Mouse (Mus musculus) embryonic fibroblast, embryonic 13.5 days (primary cell): ENCODE data around the gene Tfip11. TPM values are rescaled to one million over a fixed set of nuclear protein-coding genes. Genes with fewer than 3 reads are reported as not detected.

Source experiments
- H3K27ac ChIP-seq: 2 replicates; pipeline ENCODE4 v1.5.1; 2012; ENCODE audit warnings: low read length, control low read depth, inconsistent platforms; ENCODE audit not compliant: insufficient read depth
- H3K4me1 ChIP-seq: 2 replicates; pipeline ENCODE4 v1.6.1; 2011; ENCODE audit warnings: low read length; ENCODE audit not compliant: control insufficient read depth, insufficient read depth
- H3K4me3 ChIP-seq: 2 replicates; pipeline ENCODE4 v1.5.1; 2011; ENCODE audit warnings: mild to moderate bottlenecking, control low read depth, low read length; ENCODE audit not compliant: insufficient read depth
- CTCF ChIP-seq: IDR thresholded peaks from 2 replicates; pipeline ENCODE4 v1.5.1; 2011; ENCODE audit warnings: mild to moderate bottlenecking, control low read depth, low read length, moderate library complexity, borderline replicate concordance; ENCODE audit not compliant: insufficient read depth
- POLR2A ChIP-seq: IDR thresholded peaks from 2 replicates; pipeline ENCODE4 v1.6.1; 2011; ENCODE audit warnings: low read depth, mild to moderate bottlenecking, control low read depth, low read length, moderate library complexity
- polyA plus RNA-seq: library from polyadenylated mRNA; stranded (reverse); fragments of >200 nt; gene quantifications from 2 replicates; pipeline ENCODE4 v1.2.4, GENCODE M21; 2011; ENCODE audit warnings: low read depth; ENCODE audit not compliant: missing spikeins, insufficient read length

Gene Tfip11
- polyA plus RNA-seq, 1 experiment, result 15.6 TPM

DNA sequence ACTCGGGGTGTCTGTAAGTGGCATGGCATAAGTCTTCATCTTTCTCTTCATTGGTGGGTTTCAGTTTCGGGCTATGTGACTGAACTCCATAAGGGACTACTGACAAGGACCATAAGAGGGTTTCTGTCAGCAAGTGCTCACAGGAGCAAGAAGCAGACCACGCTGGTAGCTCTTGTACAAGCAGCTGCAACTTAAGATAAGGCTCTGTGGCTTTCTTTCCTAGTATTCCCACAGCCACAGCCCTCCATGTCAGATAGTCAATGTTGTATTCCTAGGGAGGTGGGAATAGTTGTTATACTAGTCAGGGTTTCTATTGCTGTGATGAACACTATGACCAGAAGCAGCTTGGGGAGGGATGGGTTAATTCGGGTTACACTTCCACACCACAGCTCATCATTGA, 33.4 kb downstream of the Tfip11 start:
- Histone ChIP-seq H3K4me1 (no peaks in the 10 kb centered on the region), H3K4me3 (no peak overlapping the region), H3K27ac (no peak overlapping the region)
- TF ChIP-seq CTCF, result no peak

DNA sequence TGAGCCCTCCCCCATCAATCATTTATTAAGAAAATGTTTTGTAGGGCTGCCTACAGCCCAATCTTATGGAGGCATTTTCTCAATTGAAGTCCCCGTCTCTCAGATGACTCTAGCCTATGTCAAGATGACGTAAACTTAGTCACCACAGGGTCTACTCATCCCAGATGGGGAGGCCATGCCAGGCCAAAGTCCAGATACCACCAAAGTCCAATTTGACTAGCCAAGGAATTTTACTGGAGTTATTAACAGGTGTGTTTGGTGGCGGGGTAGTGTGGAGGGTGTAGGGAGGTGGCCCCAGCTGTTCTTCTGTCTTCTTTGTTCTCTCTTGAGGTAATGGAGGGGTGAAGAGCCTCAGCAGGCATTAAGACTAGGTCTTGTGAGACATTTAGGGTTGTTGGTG, 33.9 kb downstream of the Tfip11 start:
- no peak overlapping the region for H3K4me3 ChIP-seq
- no peaks in the 10 kb centered on the region for H3K4me1 ChIP-seq
- TF ChIP-seq POLR2A (no peak), CTCF (no peak)
- no peak overlapping the region for H3K27ac ChIP-seq

DNA sequence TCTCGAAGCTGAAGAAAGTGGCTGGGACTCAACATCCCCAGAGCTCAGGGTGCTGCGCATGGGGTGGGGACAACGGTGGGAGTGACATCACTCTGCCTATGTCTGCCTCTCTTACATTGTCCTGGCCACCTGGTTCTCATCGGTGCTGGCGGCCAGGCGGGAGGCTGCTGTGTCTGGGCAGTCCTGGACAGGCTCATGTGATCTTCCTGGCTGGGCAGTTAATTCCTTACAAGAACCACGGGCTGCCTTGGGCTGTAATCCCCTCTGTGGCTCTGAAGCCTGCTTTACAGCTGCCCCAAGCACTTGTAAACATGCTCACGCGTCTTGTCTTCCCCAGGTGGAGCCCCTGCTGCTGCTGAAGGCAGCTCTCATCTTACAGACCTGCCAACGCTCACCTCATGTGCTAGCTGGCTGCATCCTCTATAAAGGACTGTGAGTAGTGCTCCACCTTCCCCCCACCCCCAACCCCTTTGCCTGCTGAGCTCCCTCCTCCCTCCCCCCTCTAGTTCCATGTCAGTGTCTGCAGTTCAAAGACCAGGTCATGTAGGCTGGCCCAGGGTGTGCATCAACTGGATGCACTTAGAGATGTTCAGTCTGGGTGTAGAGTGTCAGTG, 38.1 kb downstream of the Tfip11 start:
- TF ChIP-seq POLR2A, result no peak
- no peak for TF ChIP-seq CTCF
- no peak overlapping the region for H3K4me3 ChIP-seq
- no peaks in the 10 kb centered on the region for H3K4me1 ChIP-seq
- no peak overlapping the region for H3K27ac ChIP-seq

DNA sequence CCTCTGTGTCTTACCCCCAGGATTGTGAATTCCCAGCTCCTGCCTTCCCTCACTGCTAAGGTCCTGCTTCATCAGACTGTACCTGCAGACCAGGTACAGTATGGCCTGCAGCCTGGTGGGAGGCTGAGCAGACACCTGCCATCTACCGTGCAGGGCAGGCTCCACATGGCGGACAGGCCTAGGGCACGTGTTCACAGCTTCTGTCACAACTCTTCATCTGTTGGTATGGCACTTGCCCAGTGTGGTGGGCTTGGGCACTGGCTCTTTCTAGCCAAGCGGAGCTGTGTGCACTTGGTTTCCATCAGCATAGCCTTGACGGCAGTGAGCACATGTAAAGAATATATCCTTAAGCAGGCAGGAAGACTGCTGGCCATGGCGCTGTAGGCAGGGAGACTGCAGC, 40.7 kb downstream of the Tfip11 start:
- no peaks in the 10 kb centered on the region for H3K4me1 ChIP-seq
- no peak for TF ChIP-seq POLR2A
- TF ChIP-seq CTCF, result no peak
- H3K27ac ChIP-seq, result no peak overlapping the region
- no peak overlapping the region for H3K4me3 ChIP-seq

DNA sequence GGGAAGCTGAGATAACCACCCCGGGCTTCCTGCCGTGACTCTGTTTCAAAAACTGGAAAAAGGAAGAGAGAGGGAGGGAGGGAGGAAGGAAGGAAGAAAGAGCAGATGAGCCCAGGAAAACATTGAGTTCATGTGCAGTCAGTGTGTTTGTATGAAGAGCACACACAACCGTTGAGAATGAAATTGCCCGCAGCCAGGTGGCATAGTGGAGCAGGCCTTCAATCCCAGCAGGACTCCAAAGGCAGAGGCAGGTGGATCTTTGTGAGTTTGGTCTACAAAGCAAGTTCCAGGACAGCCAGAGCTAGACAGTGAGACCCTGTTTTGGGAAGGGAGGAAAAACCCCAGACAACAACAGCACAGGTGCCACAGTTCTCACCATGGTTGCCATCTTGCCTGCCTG, 41.2 kb downstream of the Tfip11 start:
- H3K27ac ChIP-seq, result no peak overlapping the region
- TF ChIP-seq CTCF (no peak), POLR2A (no peak)
- H3K4me1 ChIP-seq, result no peaks in the 10 kb centered on the region
- no peak overlapping the region for H3K4me3 ChIP-seq

DNA sequence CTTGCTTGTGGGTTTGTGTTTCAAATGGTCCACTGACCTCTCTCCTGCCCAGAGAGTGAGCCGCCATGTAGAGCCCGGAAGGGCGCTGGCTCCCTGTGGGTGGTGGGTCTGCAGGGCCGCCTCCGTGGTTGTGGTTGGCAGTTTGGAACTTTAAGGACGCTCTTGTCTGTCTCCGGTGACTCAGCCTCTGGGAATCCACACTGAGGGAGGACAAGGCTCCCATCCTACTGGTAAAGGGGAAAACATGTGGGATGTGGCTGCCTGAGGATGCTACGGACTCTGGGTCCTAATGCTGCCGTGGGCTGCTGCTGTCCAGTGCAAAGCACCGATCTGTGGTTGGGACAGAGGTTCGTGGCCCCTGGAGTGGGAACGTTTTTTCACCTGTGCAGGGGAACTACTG, 41.8 kb downstream of the Tfip11 start:
- Histone ChIP-seq H3K4me1 (no peaks in the 10 kb centered on the region), H3K4me3 (no peak overlapping the region), H3K27ac (no peak overlapping the region)
- no peak for TF ChIP-seq CTCF
- TF ChIP-seq POLR2A, result no peak

DNA sequence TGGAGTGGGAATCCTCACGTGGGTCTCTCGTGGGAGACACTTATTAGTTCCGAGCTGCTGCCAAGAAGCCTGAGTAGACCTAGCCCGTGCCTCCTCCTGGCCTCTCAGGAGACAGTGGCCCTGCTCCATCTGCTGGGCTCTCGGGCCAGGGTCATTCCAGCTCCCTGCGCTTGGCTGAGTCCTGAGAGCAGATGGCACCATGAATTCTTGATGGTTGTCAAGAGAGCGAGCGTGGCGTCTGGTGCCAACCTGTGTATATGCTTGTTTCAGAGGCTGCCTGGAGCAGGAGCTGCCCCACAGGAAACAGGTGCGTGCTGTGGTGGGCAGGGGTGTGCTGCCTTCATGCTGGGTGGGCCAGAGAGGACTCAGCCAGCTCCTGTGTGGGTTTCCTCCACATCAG, 42.5 kb downstream of the Tfip11 start:
- Histone ChIP-seq H3K27ac (no peak overlapping the region), H3K4me3 (no peak overlapping the region), H3K4me1 (no peaks in the 10 kb centered on the region)
- TF ChIP-seq POLR2A, result no peak
- TF ChIP-seq CTCF, result no peak

DNA sequence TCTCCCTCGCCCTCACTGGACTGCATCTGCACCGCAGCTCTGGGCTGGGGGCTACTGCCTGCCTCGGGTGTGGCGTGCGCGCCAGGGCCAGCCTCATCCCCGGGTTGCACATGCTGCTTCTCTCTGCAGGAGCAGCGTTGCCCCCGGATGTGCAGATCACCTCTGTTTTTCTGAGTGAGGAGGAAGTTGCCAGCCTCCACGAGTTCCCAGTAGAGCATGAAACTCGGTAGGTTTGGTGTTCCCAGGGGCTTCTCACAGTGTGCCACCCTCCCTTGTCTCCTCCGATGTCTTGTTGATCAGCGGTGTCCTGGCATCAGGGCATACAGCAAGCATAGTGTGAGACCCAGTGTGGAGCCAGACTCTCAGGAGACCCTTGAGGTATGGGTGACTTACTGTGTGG, 43.2 kb downstream of the Tfip11 start:
- no peaks in the 10 kb centered on the region for H3K4me1 ChIP-seq
- TF ChIP-seq CTCF, result no peak
- TF ChIP-seq POLR2A, result no peak
- no peak overlapping the region for H3K27ac ChIP-seq
- H3K4me3 ChIP-seq, result no peak overlapping the region

DNA sequence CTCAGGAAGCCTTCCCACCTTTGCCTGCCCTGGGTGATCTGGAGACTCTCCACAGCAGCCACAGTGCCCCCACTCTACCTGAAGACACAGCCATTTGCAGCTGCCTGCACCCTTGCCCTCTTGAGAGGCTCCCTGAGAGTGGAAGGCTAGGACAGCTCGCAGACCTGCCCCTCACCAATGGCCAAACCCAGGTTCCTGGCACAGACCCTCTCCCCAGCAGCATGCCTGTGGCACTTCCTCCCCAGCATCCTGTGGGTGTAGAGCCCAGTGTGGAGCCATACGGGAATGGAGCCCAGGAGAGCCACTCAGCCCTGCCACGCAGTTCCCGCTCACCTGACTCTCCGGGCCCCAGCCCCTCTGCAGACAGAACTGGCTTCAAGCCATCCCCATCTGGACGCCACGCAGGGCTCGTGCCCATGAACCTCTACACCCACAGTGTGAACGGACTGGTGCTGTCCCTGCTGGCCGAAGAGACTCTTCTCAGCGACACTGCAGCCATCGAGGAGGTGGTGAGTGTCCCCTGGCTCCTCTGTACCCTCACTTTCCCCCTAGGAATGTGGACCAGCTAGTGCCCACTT, 44.2 kb downstream of the Tfip11 start:
- Histone ChIP-seq H3K4me1 (no peaks in the 10 kb centered on the region), H3K4me3 (no peak overlapping the region), H3K27ac (no peak overlapping the region)
- TF ChIP-seq CTCF (no peak), POLR2A (no peak)

DNA sequence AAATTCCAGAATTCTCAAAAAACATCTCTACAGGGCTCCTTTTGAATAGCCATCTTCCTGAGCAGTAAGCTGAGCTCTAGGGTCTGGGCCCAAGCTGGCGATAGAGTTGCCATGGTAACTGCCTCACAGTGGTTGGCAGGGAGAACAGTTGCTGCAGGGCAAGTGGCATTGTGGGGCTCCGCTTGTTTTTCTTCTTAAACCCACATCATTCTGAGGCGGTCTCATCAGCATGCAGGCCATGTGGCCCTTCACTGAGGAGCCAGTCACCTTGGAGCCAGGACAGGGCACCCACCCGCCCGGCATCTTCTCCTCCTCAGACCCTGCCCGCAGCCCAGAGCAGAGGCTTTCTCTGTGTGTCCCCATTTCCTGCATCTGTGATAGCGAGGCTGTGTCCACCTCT, 45.8 kb downstream of the Tfip11 start:
- no peaks in the 10 kb centered on the region for H3K4me1 ChIP-seq
- no peak overlapping the region for H3K27ac ChIP-seq
- no peak overlapping the region for H3K4me3 ChIP-seq
- TF ChIP-seq CTCF, result no peak
- TF ChIP-seq POLR2A, result no peak

DNA sequence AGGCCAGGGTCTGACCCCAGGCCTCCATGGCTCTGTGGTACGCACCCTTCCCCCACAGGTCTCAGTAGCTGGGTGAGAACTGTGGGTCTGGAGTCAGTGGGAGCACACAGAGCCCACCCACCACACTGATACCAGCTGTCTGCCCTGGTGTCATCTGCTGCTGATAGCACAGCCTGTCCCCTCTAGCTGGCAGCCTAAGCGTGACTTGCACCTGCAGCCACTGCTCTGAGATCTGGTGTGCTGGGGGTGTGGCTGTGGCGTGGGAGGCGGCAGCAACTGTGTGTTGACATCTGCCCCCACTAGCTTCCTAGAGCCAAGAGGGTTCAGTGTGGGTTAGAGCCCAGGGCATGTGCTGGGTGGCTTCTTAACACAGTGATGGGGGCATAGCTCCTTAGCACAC, 50.0 kb downstream of the Tfip11 start:
- H3K27ac ChIP-seq, result no peak overlapping the region
- H3K4me3 ChIP-seq, result no peak overlapping the region
- H3K4me1 ChIP-seq, result no peaks in the 10 kb centered on the region
- TF ChIP-seq POLR2A, result no peak
- TF ChIP-seq CTCF, result no peak
